17 mouse cellular contexts compared by ENCODE assay signal in the genomic region with DNA sequence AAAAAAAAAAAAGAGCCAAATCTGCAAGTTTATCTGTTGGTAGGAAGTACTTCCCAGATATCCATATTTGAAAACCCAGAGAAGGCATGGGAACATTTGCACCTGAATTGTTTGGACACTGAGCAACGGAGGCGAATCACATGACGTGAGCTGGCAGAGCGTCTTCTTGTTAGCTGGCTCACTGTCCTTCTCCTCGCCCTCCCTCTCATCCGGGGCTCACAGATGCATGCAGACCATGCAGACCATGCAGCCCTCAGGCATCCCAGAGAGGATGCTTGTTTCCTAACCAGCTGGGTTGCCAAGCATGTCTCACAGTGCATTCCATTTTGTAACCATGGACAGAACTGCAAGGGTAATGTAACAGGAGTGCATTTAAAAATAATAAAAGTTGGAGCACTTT. TPM values are rescaled to one million over a fixed set of nuclear protein-coding genes. Genes with fewer than 3 reads are reported as not detected.
DNase-seq lines count a peak whose midpoint lies in the region; ATAC-seq and TF ChIP-seq lines count a peak whose summit lies in the region.
"Had no signal": no experiment of that assay in that cellular context is flagged by ENCODE, and none has a peak within 500 bp of the region (broad histone marks: within the 10 kb centered on the region; RNA-seq: fewer than 3 reads in every experiment).

No protein-coding gene starts in this region.

- no peak overlapping the region for H3K9ac ChIP-seq in hindbrain, embryonic 15.5 days
- no peak overlapping the region for H3K9ac ChIP-seq in neural tube, embryonic 12.5 days
- no peak overlapping the region for H3K9ac ChIP-seq in hindbrain, embryonic 16.5 days (ENCODE audit: low read depth, low read length)
- H3K9ac ChIP-seq in stomach, postnatal 0 days (ENCODE audit: low read length) = no peak overlapping the region

- 40% methylated on average over 6 of the region's 6 CpGs for WGBS in hindbrain, embryonic 15.5 days
- 79% methylated on average over 6 of the region's 6 CpGs for WGBS in hindbrain, embryonic 10.5 days
- 70% methylated on average over 6 of the region's 6 CpGs for WGBS in neural tube, embryonic 12.5 days
- 41% methylated on average over 6 of the region's 6 CpGs for WGBS in hindbrain, embryonic 16.5 days
- WGBS in stomach, postnatal 0 days = 58% methylated on average over 6 of the region's 6 CpGs

- no peak for TF ChIP-seq EP300 in stomach, postnatal 0 days (optimal IDR thresholded peaks at IDR 0.05)

- no peaks in the 10 kb centered on the region for H3K27me3 ChIP-seq in hindbrain, embryonic 15.5 days
- H3K27me3 ChIP-seq in hindbrain, embryonic 10.5 days (ENCODE audit: insufficient read depth, poor library complexity, severe bottlenecking) = no peaks in the 10 kb centered on the region
- H3K27me3 ChIP-seq in neural tube, embryonic 12.5 days (replicated peaks) = no peaks in the 10 kb centered on the region
- H3K27me3 ChIP-seq in hindbrain, embryonic 16.5 days (replicated peaks; ENCODE audit: control insufficient read depth, insufficient read depth, low read length) = no peaks in the 10 kb centered on the region
- no peaks in the 10 kb centered on the region for H3K27me3 ChIP-seq in stomach, postnatal 0 days (ENCODE audit: control insufficient read depth, insufficient read depth, low read length)

- no peak overlapping the region for H3K4me2 ChIP-seq in hindbrain, embryonic 15.5 days
- H3K4me2 ChIP-seq in neural tube, embryonic 12.5 days (replicated peaks) = no peak overlapping the region
- no peak overlapping the region for H3K4me2 ChIP-seq in hindbrain, embryonic 16.5 days (ENCODE audit: low read length)
- no peak overlapping the region for H3K4me2 ChIP-seq in stomach, postnatal 0 days (replicated peaks; ENCODE audit: low read depth)
- H3K4me2 ChIP-seq: liver, embryonic 11.5 days had no signal

- H3K27ac ChIP-seq in hindbrain, embryonic 15.5 days (replicated peaks) = no peak overlapping the region
- H3K27ac ChIP-seq in hindbrain, embryonic 10.5 days = no peak overlapping the region
- H3K27ac ChIP-seq in neural tube, embryonic 12.5 days = no peak overlapping the region
- no peak overlapping the region for H3K27ac ChIP-seq in hindbrain, embryonic 16.5 days (ENCODE audit: low read depth, low read length)
- peak overlapping the region; percentile 63; the same call in 1 of the 2 replicates for H3K27ac ChIP-seq in stomach, postnatal 0 days (replicated peaks)
- H3K27ac ChIP-seq: layer of hippocampus, adult 2 months; left cerebral cortex, adult 2 months had no signal

- no peak for DNase-seq in hindbrain, embryonic 10.5 days (ENCODE audit: low spot score)
- DNase-seq in neural tube, embryonic 10.5 days (ENCODE audit: extremely low spot score, low spot score) = no peak
- no peak for DNase-seq in stomach, postnatal 0 days (ENCODE audit: low spot score)
- DNase-seq: cerebellum, adult 11 months; heart, postnatal 36 days; kidney, adult 18-20 months had no signal

- H3K4me1 ChIP-seq in hindbrain, embryonic 15.5 days (replicated peaks) = peaks cover 28% of the 10 kb centered on the region
- H3K4me1 ChIP-seq in hindbrain, embryonic 10.5 days (replicated peaks) = peaks cover 21% of the 10 kb centered on the region
- peaks cover 14% of the 10 kb centered on the region for H3K4me1 ChIP-seq in neural tube, embryonic 12.5 days
- peaks cover 8% of the 10 kb centered on the region for H3K4me1 ChIP-seq in hindbrain, embryonic 16.5 days (ENCODE audit: control insufficient read depth, insufficient read depth, low read depth, low read length)
- H3K4me1 ChIP-seq in stomach, postnatal 0 days (replicated peaks; ENCODE audit: control insufficient read depth, insufficient read depth) = peaks cover 12% of the 10 kb centered on the region

- H3K9me3 ChIP-seq in hindbrain, embryonic 15.5 days = no peaks in the 10 kb centered on the region
- no peaks in the 10 kb centered on the region for H3K9me3 ChIP-seq in hindbrain, embryonic 10.5 days
- H3K9me3 ChIP-seq in neural tube, embryonic 12.5 days = no peaks in the 10 kb centered on the region
- no peaks in the 10 kb centered on the region for H3K9me3 ChIP-seq in hindbrain, embryonic 16.5 days (ENCODE audit: control insufficient read depth, low read length)
- no peaks in the 10 kb centered on the region for H3K9me3 ChIP-seq in stomach, postnatal 0 days (ENCODE audit: control insufficient read depth, low read length)
- H3K9me3 ChIP-seq: heart, embryonic 10.5 days had no signal

- no peak overlapping the region for H3K4me3 ChIP-seq in hindbrain, embryonic 15.5 days
- no peak overlapping the region for H3K4me3 ChIP-seq in hindbrain, embryonic 10.5 days
- no peak overlapping the region for H3K4me3 ChIP-seq in neural tube, embryonic 12.5 days
- H3K4me3 ChIP-seq in hindbrain, embryonic 16.5 days (ENCODE audit: low read length) = no peak overlapping the region
- H3K4me3 ChIP-seq in stomach, postnatal 0 days (ENCODE audit: low read depth, low read length) = no peak overlapping the region
- H3K4me3 ChIP-seq: erythroblast, embryonic 14.5 days; heart, embryonic 10.5 days; layer of hippocampus, adult 2 months; left cerebral cortex, adult 2 months had no signal

- ATAC-seq in hindbrain, embryonic 15.5 days (ENCODE audit: low FRiP score, low read depth) = 0 out of 2 replicates have a peak, but pooled peaks have one; percentile 28
- peak; percentile 48; the same call in 1 of the 2 replicates for ATAC-seq in neural tube, embryonic 12.5 days (ENCODE audit: low FRiP score, low read depth)
- ATAC-seq in hindbrain, embryonic 16.5 days = peak; percentile 41
- ATAC-seq in stomach, postnatal 0 days (ENCODE audit: low FRiP score, low TSS enrichment) = no peak
- ATAC-seq in activated CD4-positive, CD25-positive, alpha-beta regulatory T cell, adult 4 months = no peak
- ATAC-seq: CD4-positive, CD25-positive, alpha-beta regulatory T cell, adult 4 months; lung, postnatal 0 days had no signal

- no peak for TF ChIP-seq CTCF in stomach, postnatal 0 days (IDR thresholded peaks at IDR 0.05; ENCODE audit: low read depth)

- H3K36me3 ChIP-seq in hindbrain, embryonic 15.5 days = peaks cover 3% of the 10 kb centered on the region
- H3K36me3 ChIP-seq in hindbrain, embryonic 10.5 days = peaks cover 24% of the 10 kb centered on the region
- peaks cover 7% of the 10 kb centered on the region; the same call in 1 of the 2 replicates for H3K36me3 ChIP-seq in neural tube, embryonic 12.5 days
- H3K36me3 ChIP-seq in hindbrain, embryonic 16.5 days (ENCODE audit: control insufficient read depth, insufficient read depth, low read length) = 0 out of 2 replicates have a peak, but pooled peaks cover 2% of the 10 kb centered on the region
- H3K36me3 ChIP-seq in stomach, postnatal 0 days (ENCODE audit: control insufficient read depth, insufficient read depth, low read length) = peaks cover 10% of the 10 kb centered on the region; the same call in 1 of the 2 replicates

RNA-seq across cellular contexts. Expression of gene Traf3ip2, which starts 11.1 kb away (rescaled TPM):
- 7.4 and 7.9 TPM in 2 replicates for polyA plus RNA-seq in hindbrain, embryonic 15.5 days (2015; fragmentation: Nextera tagmentation; extraction: Ambion mirVana)
- 8.3 and 8.8 TPM in 2 replicates for polyA plus RNA-seq in hindbrain, embryonic 10.5 days (2016; fragmentation: Nextera tagmentation; extraction: Ambion mirVana)
- 5.4 and 7.2 TPM in 2 replicates for polyA plus RNA-seq in neural tube, embryonic 12.5 days (2016; fragmentation: Nextera tagmentation; extraction: Ambion mirVana)
- polyA plus RNA-seq in hindbrain, embryonic 16.5 days (2015; fragmentation: Nextera tagmentation; extraction: Ambion mirVana) = 6.7 and 8.0 TPM in 2 replicates
- polyA plus RNA-seq in stomach, postnatal 0 days (2015; fragmentation: Nextera tagmentation; extraction: Ambion mirVana) = 19.4 and 24.1 TPM in 2 replicates
- polyA plus RNA-seq in activated CD4-positive, CD25-positive, alpha-beta regulatory T cell, adult 4 months (2017; shearing (Covaris generic)) = 10 to 100 TPM; 33.8 to 34.0 TPM

Comparison
In these comparisons a context has a peak if more than half of its experiments do, and no peak if none do; other contexts are left out.
1. ATAC-seq: peak in hindbrain, embryonic 15.5 days (single experiment), neural tube, embryonic 12.5 days (single experiment) and hindbrain, embryonic 16.5 days (single experiment); none in stomach, postnatal 0 days (single experiment) and activated CD4-positive, CD25-positive, alpha-beta regulatory T cell, adult 4 months (single experiment).